Mouse (Mus musculus) kidney, postnatal 14 days (tissue): ENCODE measurements around the gene Nsun7.

Experiments used
- DNase-seq: peaks from one replicate; pipeline ENCODE4 v3.0.0; 2022; ENCODE audit warnings: mixed read lengths

Nsun7 gene

DNA sequence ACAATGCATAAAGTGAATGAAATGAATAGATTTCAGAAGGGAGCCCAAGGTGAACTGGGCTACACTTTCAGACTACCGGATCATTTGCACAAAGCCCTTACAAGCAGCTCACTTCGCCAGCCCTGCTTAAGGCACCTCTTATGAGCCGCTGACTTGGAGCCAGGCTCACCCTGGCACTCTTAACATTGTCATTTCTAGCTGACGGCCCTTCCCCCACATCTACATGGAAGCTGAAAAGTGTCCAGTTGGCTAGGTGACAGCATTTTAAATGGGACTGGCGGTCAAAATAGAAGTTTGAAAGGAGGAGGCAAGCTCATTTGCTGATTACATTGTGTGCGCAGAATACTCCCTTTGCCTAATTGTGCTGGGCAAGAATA lies 78.3 kb downstream of the Nsun7 start:
- DNase-seq = peak; percentile 77

DNA sequence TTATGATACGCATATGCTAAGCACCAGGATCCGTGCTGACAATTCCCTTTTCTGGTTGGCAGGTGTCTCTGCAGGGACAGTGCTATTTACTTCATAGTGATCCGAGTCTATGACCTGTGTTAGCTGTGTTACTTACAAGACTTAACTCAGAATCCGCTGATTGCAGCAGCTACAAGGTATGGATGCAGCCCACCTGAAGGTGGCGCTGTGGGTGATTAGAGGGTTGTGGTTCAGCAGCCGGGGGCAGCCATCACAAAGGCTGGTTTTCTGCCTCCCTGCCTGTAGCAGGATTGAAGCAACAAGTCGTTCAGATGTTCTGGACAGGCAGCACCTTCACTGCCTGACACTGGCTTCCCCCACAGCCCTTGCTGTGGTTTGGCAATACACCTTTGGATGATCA lies 78.9 kb downstream of the Nsun7 start:
- no peak for DNase-seq

- no peak for DNase-seq
Measured at GRCm38 (mm10) chr5:66340356-66341102, 80.8 kb downstream of the Nsun7 start.

DNA sequence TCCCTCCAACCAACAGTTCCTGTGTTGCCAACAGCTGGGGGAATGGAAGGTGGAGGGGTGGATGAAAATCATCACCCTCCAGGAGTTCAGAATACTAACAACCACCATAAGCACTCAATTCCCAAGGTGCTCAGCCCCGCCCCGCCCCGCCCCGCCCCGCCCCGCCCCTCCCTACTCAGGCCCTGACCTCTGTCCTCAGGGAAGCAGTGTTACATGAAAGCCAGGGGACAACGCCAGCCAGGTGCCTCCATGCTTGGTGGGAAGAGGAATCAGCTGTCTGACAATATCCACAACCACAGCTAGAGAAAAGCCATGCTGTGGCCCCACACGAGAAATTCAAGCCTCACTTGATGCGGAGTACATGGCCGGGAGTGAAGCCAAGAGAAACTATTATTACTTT lies 82.2 kb downstream of the Nsun7 start:
- DNase-seq = no peak

DNA sequence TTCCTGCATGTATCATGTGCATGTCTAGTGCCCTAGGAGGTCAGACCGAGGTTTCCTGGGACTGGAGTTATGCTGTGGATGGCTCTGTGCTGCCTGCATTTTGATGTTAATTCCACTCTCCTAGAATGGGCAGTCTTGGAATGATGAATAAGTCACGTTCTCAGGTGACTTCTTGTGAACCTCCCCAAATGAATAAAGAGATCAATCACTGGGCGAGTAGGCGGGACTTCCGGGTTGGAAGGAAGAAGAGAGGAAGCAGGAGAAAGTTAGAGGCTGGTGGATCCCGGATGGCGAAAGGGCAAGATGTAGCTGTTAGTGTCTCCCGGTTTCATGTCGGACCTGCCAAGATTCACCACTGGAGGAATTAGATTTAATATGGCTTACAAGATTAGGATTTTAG lies 82.6 kb downstream of the Nsun7 start:
- DNase-seq = no peak

DNA sequence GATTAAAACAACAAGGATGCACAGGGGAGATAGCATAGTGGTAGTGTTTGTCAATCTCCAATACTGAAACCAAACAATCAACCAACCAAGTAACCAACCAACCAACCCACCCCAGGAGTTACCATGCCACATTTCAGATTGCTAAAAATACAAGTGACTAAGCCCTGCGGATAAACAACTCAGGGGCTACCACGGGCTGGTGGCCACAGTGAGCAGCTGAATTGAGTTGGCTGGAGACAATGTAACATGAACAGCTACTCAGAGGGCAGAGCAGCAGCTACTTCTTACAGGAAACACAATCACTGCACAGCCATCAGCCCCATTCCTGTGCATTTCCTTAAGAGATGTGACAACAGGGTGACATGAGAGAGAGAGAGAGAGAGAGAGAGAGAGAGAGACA lies 84.5 kb downstream of the Nsun7 start:
- DNase-seq = no peak

DNA sequence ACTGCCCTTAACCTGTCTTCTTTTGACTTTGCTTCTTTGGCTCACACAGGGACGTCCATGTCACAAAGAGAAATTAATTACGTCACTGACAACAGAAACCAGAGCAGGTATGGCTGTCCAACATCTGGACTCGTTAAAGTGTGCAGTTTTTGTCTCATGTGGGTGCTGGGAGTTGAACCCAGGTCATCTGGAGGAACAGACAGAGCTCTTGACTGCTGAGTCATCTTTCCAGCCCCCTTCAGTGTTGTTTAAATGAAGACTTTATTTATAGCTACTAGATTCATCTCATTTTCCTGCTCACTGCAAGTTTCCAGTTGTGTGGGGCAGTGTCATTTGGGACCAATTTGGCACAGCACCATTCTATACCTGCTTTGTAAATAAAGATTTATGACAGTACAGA lies 85.4 kb downstream of the Nsun7 start:
- DNase-seq = no peak

- peak; percentile 37 for DNase-seq
Measured at GRCm38 (mm10) chr5:66346756-66347155, 87.1 kb downstream of the Nsun7 start.
